Mouse (Mus musculus): ENCODE data around the gene Kif13a.

DNA sequence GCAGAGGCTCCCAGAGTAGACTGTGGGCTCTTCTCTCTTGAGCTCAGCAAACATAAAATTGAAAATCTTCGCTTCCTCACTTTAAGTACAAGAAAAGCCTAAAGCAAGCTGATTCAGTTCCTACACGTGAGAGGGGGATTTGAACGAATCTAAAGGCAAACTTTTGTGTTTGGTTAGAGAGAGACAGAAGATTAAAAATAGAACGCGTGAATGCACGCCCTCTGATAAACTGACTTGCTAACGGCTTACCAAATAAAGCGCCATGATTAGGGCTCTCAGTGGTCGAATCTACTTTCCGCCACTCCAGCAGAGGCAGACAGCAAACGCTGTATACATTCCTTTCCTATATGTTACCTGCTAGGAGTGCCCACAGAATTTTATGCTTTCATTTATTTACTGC lies 31.3 kb downstream of the Kif13a start:
- no peak for TF ChIP-seq POLR2A (IDR thresholded peaks at IDR 0.05; ENCODE audit: low read depth, low read length)
- TF ChIP-seq CTCF (IDR thresholded peaks at IDR 0.05; ENCODE audit: extremely low read depth, insufficient read length, insufficient replicate concordance, low read depth, low read length), result no peak
